Mouse (Mus musculus): Measurements from ENCODE around the gene Smim26.

Smim26 gene

GRCm38 (mm10) chr2:144593951-144594651 is at the start of gene Smim26:
Gene Smim26 (plus strand): TSS chr2:144594054.
- peak; percentile 89 for DNase-seq (ENCODE audit: low read depth, low spot score)

GRCm38 (mm10) chr2:144544630-144545029 is 49.2 kb upstream of the Smim26 start:
- peak; percentile 91 for DNase-seq (ENCODE audit: low read depth, low spot score)

DNA sequence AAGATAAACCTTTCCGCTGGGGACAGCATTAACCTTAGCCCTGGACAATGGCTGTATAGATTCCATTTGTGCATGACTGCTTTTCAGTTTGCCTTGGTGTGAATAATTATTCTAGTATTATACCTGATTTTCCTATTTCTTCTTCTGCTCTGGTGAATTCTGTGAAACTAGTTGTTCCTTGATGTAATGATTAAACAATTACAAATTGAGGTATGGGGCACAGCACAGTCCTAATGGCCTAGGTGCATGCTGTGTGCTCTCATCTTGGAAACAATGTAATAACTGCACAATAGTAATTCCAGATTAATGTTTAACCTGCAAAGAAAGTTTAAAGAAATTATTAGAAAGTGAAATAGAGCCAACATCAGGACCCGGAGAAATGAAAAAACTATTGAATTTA is 48.8 kb upstream of the Smim26 start:
- DNase-seq (ENCODE audit: low read depth, low spot score): no peak

DNA sequence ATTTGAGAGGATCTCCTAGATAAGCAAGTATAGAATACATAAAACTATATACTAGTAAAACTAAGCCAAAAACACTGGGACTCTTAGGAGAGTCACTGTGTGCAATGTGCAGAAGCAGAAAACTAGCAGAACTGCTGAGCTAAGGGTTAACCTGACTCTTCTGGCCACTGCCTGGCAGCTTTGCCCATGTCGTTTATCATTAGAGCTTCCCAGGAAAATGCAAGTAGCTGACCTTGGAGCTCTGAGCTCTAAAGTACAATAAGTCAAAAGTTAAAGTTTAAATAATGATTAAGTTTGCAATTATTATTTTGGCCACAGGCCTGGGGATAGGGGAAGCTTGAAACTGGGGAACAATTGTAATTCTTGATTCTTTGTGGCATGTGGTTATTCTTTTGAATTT is 48.4 kb upstream of the Smim26 start:
- no peak for DNase-seq (ENCODE audit: low read depth, low spot score)

DNA sequence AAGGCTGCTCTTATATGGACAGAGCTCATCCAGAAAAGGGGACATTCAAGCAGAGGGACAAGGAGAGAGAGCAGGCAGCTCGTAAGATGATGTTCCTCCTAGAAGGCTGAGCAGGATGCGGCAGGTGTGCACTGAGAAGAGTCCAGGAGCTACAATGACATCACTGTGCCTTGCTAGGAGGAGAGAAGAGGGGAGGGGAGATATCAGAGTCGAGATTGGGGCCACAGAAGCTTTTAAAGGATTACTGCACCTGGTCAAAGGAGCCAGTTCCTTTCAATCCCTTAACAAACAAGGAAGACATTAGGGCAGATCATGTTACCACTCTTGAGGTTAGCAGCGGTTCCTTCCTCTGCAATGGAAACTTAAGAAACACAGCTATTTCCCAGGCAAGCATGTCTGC is 46.3 kb upstream of the Smim26 start:
- no peak for DNase-seq (ENCODE audit: low read depth, low spot score)

GRCm38 (mm10) chr2:144550529-144550928 is 43.3 kb upstream of the Smim26 start, which contains the start of gene Rbbp9:
Gene Rbbp9 (minus strand): TSS chr2:144550869.
- peak; percentile 82 for DNase-seq (ENCODE audit: low read depth, low spot score)

- DNase-seq (ENCODE audit: low read depth, low spot score): no peak
These were observed 39.9 kb upstream of the Smim26 start for GRCm38 (mm10) chr2:144553905-144554304.

DNA sequence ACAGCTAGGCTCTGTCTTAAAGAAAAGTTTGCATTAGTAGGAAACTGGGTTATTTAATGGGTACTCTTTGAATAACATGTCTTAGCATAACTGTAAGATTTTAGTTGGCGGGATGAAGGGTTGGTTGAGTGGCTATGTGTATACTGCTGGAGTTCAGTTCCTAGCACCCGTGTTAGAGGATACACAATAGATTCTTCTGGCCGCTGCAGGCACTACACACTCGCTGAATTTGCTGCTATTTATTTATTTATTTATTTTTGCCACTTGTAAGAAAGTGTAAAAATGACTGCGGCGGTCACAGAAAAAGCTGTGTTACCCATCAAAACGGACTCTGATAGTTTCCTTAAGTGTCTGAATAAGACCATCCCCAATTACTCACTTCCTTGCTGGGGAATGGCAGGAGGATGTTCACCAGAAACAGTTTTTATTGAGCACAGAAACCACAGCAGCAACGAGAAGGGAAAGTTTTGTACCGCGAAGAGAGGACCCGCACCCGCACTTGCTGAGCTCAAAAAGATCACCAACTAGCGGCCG is 38.5 kb upstream of the Smim26 start:
- peak; percentile 63 for DNase-seq (ENCODE audit: low read depth, low spot score)

DNA sequence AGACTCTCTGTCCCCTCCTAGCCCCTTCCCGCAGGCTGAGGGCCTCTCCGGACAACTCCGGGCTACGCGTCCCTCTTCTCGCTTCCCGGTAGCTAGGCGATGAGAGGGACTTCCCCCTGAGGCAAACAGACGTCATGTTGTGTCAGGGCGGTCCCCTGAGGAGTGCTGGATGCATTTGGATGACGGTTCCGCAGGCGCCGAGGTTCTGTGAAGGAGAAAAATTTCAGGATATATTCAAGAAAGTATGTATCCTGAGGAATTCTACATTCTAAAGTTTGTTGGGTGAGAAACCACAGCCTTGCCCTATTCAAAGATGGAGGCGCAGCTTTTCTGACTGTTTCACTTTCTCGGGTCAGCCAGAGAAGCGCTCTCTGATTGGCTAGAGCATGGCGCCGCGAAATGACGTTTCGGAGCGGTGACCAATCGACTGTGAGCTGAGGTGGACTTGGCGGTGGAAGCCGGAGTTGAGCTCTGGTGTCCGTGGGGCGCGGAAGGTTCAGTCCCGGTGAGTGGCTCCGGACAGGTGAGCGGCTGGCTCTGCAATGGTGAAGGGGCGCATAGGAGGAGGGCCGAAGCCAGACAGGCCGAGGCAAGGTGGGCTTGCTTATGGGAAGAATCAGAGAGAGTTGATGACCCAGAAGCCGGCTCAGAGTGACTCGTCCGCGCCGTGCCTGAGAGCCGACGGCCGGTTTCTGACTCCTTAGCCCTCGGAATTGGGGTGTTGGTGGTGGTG is 37.9 kb upstream of the Smim26 start, which contains the start of gene Sec23b:
Gene Sec23b, plus strand, starts transcription at position 410 of the 733 bp plus-strand sequence.
- DNase-seq (ENCODE audit: low read depth, low spot score): peak; percentile 99

DNA sequence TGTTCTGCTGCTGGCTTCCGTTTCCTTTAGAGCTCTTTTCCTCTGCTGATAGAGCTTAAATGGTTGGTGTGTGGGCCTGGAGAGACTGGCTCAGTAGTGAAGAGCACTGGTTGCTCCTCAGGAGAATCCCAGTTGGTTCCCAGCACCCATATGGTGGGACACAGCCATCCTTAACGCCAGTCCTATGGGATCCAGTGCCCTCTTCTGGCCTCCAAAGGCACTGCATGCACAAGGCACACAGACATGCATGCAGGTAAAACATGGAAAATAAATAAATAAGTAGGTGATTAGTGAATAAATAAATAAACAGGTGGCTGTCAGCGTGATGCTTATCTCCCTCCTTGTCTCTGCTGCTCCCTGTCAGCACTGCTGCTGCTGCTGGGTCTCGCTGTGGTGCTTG is 5.1 kb upstream of the Smim26 start:
- DNase-seq (ENCODE audit: low read depth, low spot score): peak; percentile 11

DNA sequence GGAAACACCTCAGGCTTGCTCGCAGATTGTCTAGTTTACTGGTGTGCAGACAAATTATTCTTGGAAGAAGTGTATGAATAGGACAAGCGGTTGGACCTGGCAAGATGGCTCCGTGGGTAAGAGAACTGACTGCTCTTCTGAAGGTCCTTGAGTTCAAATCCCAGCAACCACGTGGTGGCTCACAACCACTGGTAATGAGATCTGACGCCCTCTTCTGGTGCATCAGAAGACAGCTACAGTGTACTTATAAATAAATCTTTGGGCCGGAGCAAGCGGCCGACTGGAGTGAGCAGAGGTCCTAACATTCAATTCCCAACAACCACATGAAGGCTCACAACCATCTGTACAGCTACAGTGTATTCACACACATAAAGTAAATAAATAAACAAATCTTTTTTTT is 818 bp upstream of the Smim26 start:
- DNase-seq (ENCODE audit: low read depth, low spot score): peak; percentile 7

- DNase-seq (ENCODE audit: low read depth, low spot score): no peak
These were observed 4.2 kb downstream of the Smim26 start for GRCm38 (mm10) chr2:144598006-144598405.

DNA sequence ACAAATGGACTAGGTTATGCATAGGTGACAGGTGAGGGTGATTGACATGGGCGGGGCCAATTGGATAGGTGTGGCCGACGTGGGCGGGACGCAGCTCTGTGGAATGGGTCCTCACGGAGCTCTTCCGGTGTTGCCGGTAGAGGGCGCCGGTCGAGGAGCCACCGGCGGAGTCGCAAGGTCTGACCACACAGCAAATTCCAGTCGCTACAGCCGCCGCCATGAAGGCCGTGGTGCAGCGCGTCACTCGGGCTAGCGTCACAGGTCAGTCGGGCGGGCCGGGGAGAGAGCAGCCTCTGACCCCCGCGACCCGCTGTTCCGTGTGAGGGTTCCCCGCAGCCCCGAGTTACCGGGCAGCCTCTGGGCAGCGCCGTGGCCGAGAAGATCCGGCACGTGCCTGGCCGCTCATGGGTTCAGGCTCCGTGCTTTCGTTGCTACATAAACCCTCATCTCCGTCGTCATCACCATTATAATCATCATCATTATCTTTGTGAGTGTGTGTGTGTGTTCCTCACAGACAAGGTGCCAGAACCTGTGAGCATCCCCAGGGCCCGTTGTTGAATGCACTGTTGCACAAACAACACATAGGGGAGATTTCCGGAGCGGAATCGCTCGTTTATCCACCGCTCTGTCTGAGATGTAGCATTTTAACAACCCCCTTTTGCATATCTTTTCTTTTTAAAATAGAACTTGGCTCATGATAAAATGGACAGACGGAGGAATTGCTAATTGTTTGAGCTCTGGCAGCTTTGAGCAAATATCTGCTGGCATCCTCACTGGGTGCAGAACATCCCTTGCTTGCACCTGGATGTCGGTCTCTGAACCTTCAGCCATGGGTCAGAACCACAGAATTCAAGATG is 6.2 kb downstream of the Smim26 start, which contains the start of gene Dtd1:
Gene Dtd1, plus strand, starts transcription at position 67 of the 857 bp plus-strand sequence.
- peak; percentile 92 for DNase-seq (ENCODE audit: low read depth, low spot score)

GRCm38 (mm10) chr2:144601576-144601975 is 7.7 kb downstream of the Smim26 start:
- no peak for DNase-seq (ENCODE audit: low read depth, low spot score)

- DNase-seq (ENCODE audit: low read depth, low spot score): no peak
These were observed 20.1 kb downstream of the Smim26 start for GRCm38 (mm10) chr2:144613956-144614355.

GRCm38 (mm10) chr2:144617074-144617874 is 23.4 kb downstream of the Smim26 start:
- DNase-seq (ENCODE audit: low read depth, low spot score): no peak

DNA sequence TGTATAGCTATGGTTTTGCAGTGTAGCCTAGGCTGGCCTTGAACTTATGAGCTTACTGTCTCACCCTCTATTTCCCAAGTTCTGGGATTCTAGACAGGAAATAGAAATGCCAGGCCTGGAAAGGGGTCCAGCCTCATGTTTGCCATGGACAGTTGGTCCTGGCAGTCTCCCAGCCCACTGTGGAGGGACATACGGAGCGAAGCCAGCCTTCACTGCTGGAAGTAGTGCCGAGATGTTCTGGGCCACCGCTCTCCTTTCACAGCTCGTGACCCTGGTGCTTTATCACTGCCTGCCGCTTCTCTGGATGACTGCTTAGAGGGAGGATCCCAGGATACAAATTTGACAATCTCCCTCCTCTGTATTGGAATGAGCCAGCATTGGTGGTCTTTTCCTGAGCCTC is 27.6 kb downstream of the Smim26 start:
- DNase-seq (ENCODE audit: low read depth, low spot score): no peak

DNA sequence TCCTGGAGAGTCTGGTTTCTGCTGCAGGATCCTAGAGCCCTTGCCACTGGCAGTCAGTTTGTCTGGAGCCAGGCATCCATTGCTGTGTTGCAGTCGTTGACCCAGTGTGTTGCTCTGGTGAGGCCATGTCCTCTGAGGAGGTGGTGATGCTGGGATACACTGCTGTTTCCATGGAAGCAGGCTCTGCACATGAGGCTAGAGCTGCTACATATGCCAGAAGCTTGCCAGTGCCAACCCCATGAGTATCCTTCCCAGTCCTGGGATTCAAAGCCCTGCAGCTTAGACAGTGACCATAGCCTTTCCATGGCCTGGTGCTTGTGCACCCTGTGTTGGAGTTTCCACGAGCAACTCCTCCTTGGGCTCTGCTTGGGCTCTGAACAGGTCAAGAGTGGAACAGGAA is 39.7 kb downstream of the Smim26 start:
- DNase-seq (ENCODE audit: low read depth, low spot score): no peak

DNA sequence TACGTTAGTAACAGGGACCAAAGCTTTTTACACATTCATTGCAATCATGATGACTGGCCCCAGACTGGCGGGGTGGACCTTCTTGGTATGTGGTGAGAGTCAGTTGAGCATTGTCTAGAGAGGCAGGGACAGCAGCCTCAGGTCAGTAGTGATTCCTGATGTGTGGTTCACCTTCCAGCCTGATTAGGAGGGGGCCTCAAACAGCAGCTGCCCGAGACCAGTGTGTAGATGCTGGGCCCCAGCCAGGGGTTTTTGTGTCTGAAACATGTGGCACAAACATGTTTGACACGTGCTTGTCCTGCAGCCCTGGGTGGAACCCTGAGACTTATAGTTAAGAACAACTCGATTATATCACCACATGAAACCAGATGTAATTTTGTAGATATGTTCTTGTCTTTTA is 40.4 kb downstream of the Smim26 start:
- DNase-seq (ENCODE audit: low read depth, low spot score): no peak

- no peak for DNase-seq (ENCODE audit: low read depth, low spot score)
These were observed 40.9 kb downstream of the Smim26 start for GRCm38 (mm10) chr2:144634729-144635128.

Data from 3T3-L1 (cell line).